Mouse (Mus musculus) MEL (cell line): ENCODE data around the gene Zfp3. TPM values are rescaled to one million over a fixed set of nuclear protein-coding genes. Genes with fewer than 3 reads are reported as not detected.
A peak's percentile ranks its signal among the peaks of the same experiment; 100 is the strongest.

Experiments
- DNase-seq: peaks from one replicate; pipeline ENCODE4 v3.0.0; 2011; ENCODE audit warnings: low read depth, low spot score
- H3K27ac ChIP-seq: 2 replicates; pipeline ENCODE4 v1.5.1; 2012; ENCODE audit warnings: low read depth, mild to moderate bottlenecking, control low read depth, low read length, moderate library complexity; ENCODE audit not compliant: control insufficient read depth
- H3K27me3 ChIP-seq, 2 experiments: fragments of 150-350 bp in 1 of 2; sonication (generic) in 1 of 2; 2 replicates each; pipeline ENCODE4 v1.6.1; 2012; ENCODE audit warnings: low read length in 2 of 2, mild to moderate bottlenecking in 2 of 2, improper control_type of control experiment in 1 of 2, moderate library complexity in 1 of 2; ENCODE audit not compliant: insufficient read depth in 2 of 2, control insufficient read depth in 1 of 2
- H3K36me3 ChIP-seq, 2 experiments: 2 replicates each; pipeline ENCODE4 v1.6.1; 2012 to 2014; ENCODE audit warnings: low read length in 2 of 2, improper control_type of control experiment in 1 of 2, inconsistent platforms in 1 of 2, mild to moderate bottlenecking in 1 of 2; ENCODE audit not compliant: insufficient read depth in 2 of 2, control insufficient read depth in 1 of 2
- H3K4me1 ChIP-seq, 2 experiments: fragments of 150-350 bp in 1 of 2; sonication (generic) in 1 of 2; 2 replicates each; pipeline ENCODE4 v1.6.1; 2012; ENCODE audit warnings: low read length in 2 of 2, improper control_type of control experiment in 1 of 2, mild to moderate bottlenecking in 1 of 2; ENCODE audit not compliant: insufficient read depth in 2 of 2, control insufficient read depth in 1 of 2
- H3K4me3 ChIP-seq, 2 experiments: fragments of 150-350 bp in 1 of 2; sonication (generic) in 1 of 2; 2 replicates each; pipeline ENCODE4 v1.5.1; 2012; ENCODE audit warnings: low read depth in 2 of 2, low read length in 2 of 2, mild to moderate bottlenecking in 2 of 2, moderate library complexity in 2 of 2, control low read depth in 1 of 2, improper control_type of control experiment in 1 of 2; ENCODE audit not compliant: control insufficient read depth in 1 of 2, insufficient read depth in 1 of 2
- H3K79me2 ChIP-seq: 2 replicates; pipeline ENCODE4 v1.6.1; 2012; ENCODE audit warnings: mild to moderate bottlenecking, low read length, moderate library complexity; ENCODE audit not compliant: control insufficient read depth, poor library complexity, insufficient read depth
- H3K9ac ChIP-seq: 2 replicates; pipeline ENCODE4 v1.6.1; 2012; ENCODE audit warnings: low read depth, mild to moderate bottlenecking, control low read depth, low read length, moderate library complexity; ENCODE audit not compliant: control insufficient read depth, poor library complexity, severe bottlenecking
- H3K9me3 ChIP-seq: fragments of 150-350 bp; sonication (generic); replicated peaks from 2 replicates; pipeline ENCODE4 v1.6.1; 2012; ENCODE audit warnings: mild to moderate bottlenecking, low read length, improper control_type of control experiment, moderate library complexity; ENCODE audit not compliant: insufficient read depth
- CHD2 ChIP-seq: IDR thresholded peaks from 2 replicates; pipeline ENCODE4 v1.6.1; 2011; ENCODE audit warnings: low read length, improper control_type of control experiment
- CTCF ChIP-seq, 3 experiments: IDR thresholded peaks in 2 of 3; conservative IDR thresholded peaks in 1 of 3; 2 replicates each; pipeline ENCODE4 v1.5.1; 2011 to 2012; ENCODE audit warnings: low read length in 3 of 3, low read depth in 2 of 3, mild to moderate bottlenecking in 2 of 3, improper control_type of control experiment in 1 of 3, inconsistent platforms in 1 of 3, mixed read lengths in 1 of 3, moderate library complexity in 1 of 3; ENCODE audit not compliant: control insufficient read depth in 1 of 3, insufficient read depth in 1 of 3, poor library complexity in 1 of 3, severe bottlenecking in 1 of 3
- ELF1 ChIP-seq: IDR thresholded peaks from 2 replicates; pipeline ENCODE4 v1.6.1; 2014; ENCODE audit warnings: low read depth, mild to moderate bottlenecking, inconsistent platforms, low read length, improper control_type of control experiment, moderate library complexity
- EP300 ChIP-seq, 2 experiments: IDR thresholded peaks; 2 replicates each; pipeline ENCODE4 v1.6.1; 2011; ENCODE audit warnings: improper control_type of control experiment in 2 of 2, low read length in 2 of 2, low read depth in 1 of 2, mild to moderate bottlenecking in 1 of 2
- ETS1 ChIP-seq: IDR thresholded peaks from 2 replicates; pipeline ENCODE4 v1.6.1; 2012; ENCODE audit warnings: low read depth, mild to moderate bottlenecking, inconsistent platforms, low read length, improper control_type of control experiment, moderate library complexity
- GATA1 ChIP-seq: IDR thresholded peaks from 2 replicates; pipeline ENCODE4 v1.6.1; 2011; ENCODE audit warnings: low read depth, low read length, improper control_type of control experiment
- HCFC1 ChIP-seq: IDR thresholded peaks from 2 replicates; pipeline ENCODE4 v1.6.1; 2012; ENCODE audit warnings: low read depth, mild to moderate bottlenecking, inconsistent platforms, low read length, improper control_type of control experiment, moderate library complexity
- KAT2A ChIP-seq: conservative IDR thresholded peaks from 2 replicates; pipeline ENCODE4 v1.6.1; 2012; ENCODE audit warnings: low read depth, low read length, improper control_type of control experiment, inconsistent platforms
- MAFK ChIP-seq: IDR thresholded peaks from 2 replicates; pipeline ENCODE4 v1.6.1; 2011; ENCODE audit warnings: low read depth, mild to moderate bottlenecking, low read length, improper control_type of control experiment, borderline replicate concordance
- MEF2A ChIP-seq: IDR thresholded peaks from 2 replicates; pipeline ENCODE4 v1.6.1; 2014; ENCODE audit warnings: low read depth, mild to moderate bottlenecking, inconsistent platforms, low read length, improper control_type of control experiment; ENCODE audit not compliant: poor library complexity, insufficient replicate concordance, severe bottlenecking; ENCODE audit errors: extremely low read depth
- NELFE ChIP-seq: IDR thresholded peaks from 2 replicates; pipeline ENCODE4 v1.6.1; 2011; ENCODE audit warnings: low read depth, low read length, improper control_type of control experiment
- POLR2A ChIP-seq, 2 experiments: IDR thresholded peaks; 2 replicates each; pipeline ENCODE4 v1.6.1; 2011 to 2012; ENCODE audit warnings: low read length in 2 of 2, mild to moderate bottlenecking in 2 of 2, control low read depth in 1 of 2, improper control_type of control experiment in 1 of 2, low read depth in 1 of 2, moderate library complexity in 1 of 2; ENCODE audit not compliant: control insufficient read depth in 1 of 2, insufficient read depth in 1 of 2, poor library complexity in 1 of 2
- POLR2AphosphoS5 ChIP-seq: IDR thresholded peaks from 2 replicates; pipeline ENCODE4 v1.6.1; 2012; ENCODE audit warnings: low read depth, borderline replicate concordance, mild to moderate bottlenecking, inconsistent platforms, low read length, moderate library complexity, mixed read lengths
- RAD21 ChIP-seq: IDR thresholded peaks from 2 replicates; pipeline ENCODE4 v1.6.1; 2011; ENCODE audit warnings: mild to moderate bottlenecking, low read depth, low read length, improper control_type of control experiment
- RCOR1 ChIP-seq: IDR thresholded peaks from 2 replicates; pipeline ENCODE4 v1.6.1; 2012; ENCODE audit warnings: low read depth, mild to moderate bottlenecking, inconsistent platforms, low read length, improper control_type of control experiment
- SIN3A ChIP-seq: IDR thresholded peaks from 2 replicates; pipeline ENCODE4 v1.6.1; 2012; ENCODE audit warnings: low read length, improper control_type of control experiment, inconsistent platforms
- SMC3 ChIP-seq: IDR thresholded peaks from 2 replicates; pipeline ENCODE4 v1.6.1; 2011; ENCODE audit warnings: low read depth, low read length, improper control_type of control experiment
- TCF12 ChIP-seq: IDR thresholded peaks from 2 replicates; pipeline ENCODE4 v1.6.1; 2014; ENCODE audit warnings: low read depth, mild to moderate bottlenecking, inconsistent platforms, low read length, improper control_type of control experiment, moderate library complexity
- UBTF ChIP-seq: IDR thresholded peaks from 2 replicates; pipeline ENCODE4 v1.6.1; 2012; ENCODE audit warnings: low read depth, mild to moderate bottlenecking, inconsistent platforms, low read length, improper control_type of control experiment, moderate library complexity, borderline replicate concordance; ENCODE audit not compliant: insufficient read depth
- USF1 ChIP-seq: IDR thresholded peaks from 2 replicates; pipeline ENCODE4 v1.6.1; 2014; ENCODE audit warnings: low read depth, mild to moderate bottlenecking, inconsistent platforms, low read length, improper control_type of control experiment, moderate library complexity
- USF2 ChIP-seq, 2 experiments: IDR thresholded peaks; 2 replicates each; pipeline ENCODE4 v1.6.1; 2011 to 2012; ENCODE audit warnings: improper control_type of control experiment in 2 of 2, low read length in 2 of 2, borderline replicate concordance in 1 of 2, inconsistent platforms in 1 of 2, low read depth in 1 of 2, mild to moderate bottlenecking in 1 of 2; ENCODE audit not compliant: insufficient read depth in 1 of 2
- ZC3H11A ChIP-seq: IDR thresholded peaks from 2 replicates; pipeline ENCODE4 v1.6.1; 2012; ENCODE audit warnings: low read depth, mild to moderate bottlenecking, inconsistent platforms, low read length, improper control_type of control experiment
- ZMIZ1 ChIP-seq: IDR thresholded peaks from 2 replicates; pipeline ENCODE4 v1.6.1; 2012; ENCODE audit warnings: low read depth, mild to moderate bottlenecking, inconsistent platforms, low read length, improper control_type of control experiment, moderate library complexity
- ZNF384 ChIP-seq: IDR thresholded peaks from 2 replicates; pipeline ENCODE4 v1.6.1; 2012; ENCODE audit warnings: low read depth, mild to moderate bottlenecking, inconsistent platforms, low read length, improper control_type of control experiment
- polyA plus RNA-seq, 2 experiments: library from polyadenylated mRNA; stranded (reverse) in 1 of 2; unstranded in 1 of 2; fragments of >175 nt in 1 of 2; fragments of >200 nt in 1 of 2; gene quantifications; 2 replicates each; pipeline versions ENCODE4 v1.2.1 to v1.2.4; 2012; ENCODE audit warnings: low replicate concordance in 2 of 2, low read depth in 1 of 2; ENCODE audit not compliant: insufficient read length in 2 of 2, insufficient read depth in 1 of 2, missing spikeins in 1 of 2
- total RNA-seq: library from RNA; depleted of rRNA; stranded (reverse); fragments of 300-350 nt; gene quantifications from 2 replicates; pipeline ENCODE4 v1.2.3, GENCODE M21; 2012

Zfp3 gene
- total and polyA plus RNA-seq, 3 experiments: 1.5 to 1.9 TPM; not detected in 1

- Histone ChIP-seq H3K27me3 (no peaks in the 10 kb centered on the region), H3K9me3 (no peaks in the 10 kb centered on the region), H3K27ac (no peak overlapping the region), H3K4me1 (no peaks in the 10 kb centered on the region), H3K9ac (no peak overlapping the region), H3K4me3 (no peak overlapping the region), H3K79me2 (no peaks in the 10 kb centered on the region), H3K36me3 (no peaks in the 10 kb centered on the region)
- TF ChIP-seq ETS1 (no peak), KAT2A (no peak), RAD21 (peak; percentile 51), CHD2 (no peak), ELF1 (no peak), ZNF384 (no peak), HCFC1 (no peak), EP300 (IDR thresholded peaks at IDR 0.05; ENCODE audit: low read depth in 1 of 2, low read length in 2 of 2) (no peak), MEF2A (no peak), ZC3H11A (peak; percentile 32; the same call in 1 of the 2 replicates), MAFK (no peak), USF2 (IDR thresholded peaks at IDR 0.05; ENCODE audit: borderline replicate concordance in 1 of 2, insufficient read depth in 1 of 2, low read depth in 1 of 2, low read length in 2 of 2) (no peak), POLR2AphosphoS5 (no peak), SIN3A (no peak), CTCF (IDR thresholded peaks at IDR 0.05 in 2 of 3, conservative IDR thresholded peaks at IDR 0.05 in 1 of 3; ENCODE audit: control insufficient read depth in 1 of 3, insufficient read depth in 1 of 3, low read depth in 2 of 3, low read length in 3 of 3, poor library complexity in 1 of 3, severe bottlenecking in 1 of 3) (peak; percentile 32 to 55 (median 50)), SMC3 (peak; percentile 49), USF1 (no peak), POLR2A (IDR thresholded peaks at IDR 0.05; ENCODE audit: control insufficient read depth in 1 of 2, insufficient read depth in 1 of 2, low read depth in 1 of 2, low read length in 2 of 2, poor library complexity in 1 of 2) (no peak)
- DNase-seq: peak; percentile 51
Measured at GRCm38 (mm10) chr11:70726585-70726984, 37.4 kb upstream of the Zfp3 start.

DNA sequence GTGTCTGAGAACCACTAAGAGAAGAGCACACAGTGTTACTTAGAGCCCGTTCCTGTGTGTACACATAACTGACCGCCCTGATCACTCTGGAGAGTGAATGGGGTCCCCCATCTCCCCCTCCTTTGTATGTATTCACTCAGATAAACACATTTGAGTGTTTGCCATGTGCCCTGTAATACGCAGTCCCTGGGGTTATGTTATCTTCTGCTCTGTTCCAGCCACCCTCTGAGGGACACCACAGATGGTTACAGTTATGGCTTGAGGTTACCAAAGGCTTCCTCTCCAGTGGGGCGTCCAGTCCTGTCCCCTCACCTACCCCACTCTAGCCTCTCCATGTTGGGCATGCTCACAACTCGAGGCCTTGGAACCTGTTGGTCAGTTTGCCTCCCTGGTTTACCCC, 36.6 kb upstream of the Zfp3 start:
- Histone ChIP-seq H3K4me1 (no peaks in the 10 kb centered on the region), H3K9me3 (no peaks in the 10 kb centered on the region), H3K4me3 (no peak overlapping the region), H3K36me3 (no peaks in the 10 kb centered on the region), H3K79me2 (no peaks in the 10 kb centered on the region), H3K27me3 (peaks cover 0 to 1% of the 10 kb centered on the region in 2 experiments; a peak in 1 of 4 replicates), H3K9ac (no peak overlapping the region), H3K27ac (no peak overlapping the region)
- TF ChIP-seq RCOR1 (no peak), POLR2A (IDR thresholded peaks at IDR 0.05; ENCODE audit: control insufficient read depth in 1 of 2, insufficient read depth in 1 of 2, low read depth in 1 of 2, low read length in 2 of 2, poor library complexity in 1 of 2) (no peak), ZMIZ1 (no peak), NELFE (no peak), TCF12 (no peak), UBTF (no peak), CHD2 (no peak), GATA1 (no peak), KAT2A (no peak), EP300 (IDR thresholded peaks at IDR 0.05; ENCODE audit: low read depth in 1 of 2, low read length in 2 of 2) (no peak)
- DNase-seq: no peak
